Mouse (Mus musculus) layer of hippocampus, adult 18-20 months (tissue): ENCODE data around the gene Setd6. TPM values are rescaled to one million over a fixed set of nuclear protein-coding genes. Genes with fewer than 3 reads are reported as not detected.

Source experiments
- DNase-seq, 2 experiments: peaks; one replicate each; pipeline ENCODE4 v3.0.0; 2022; ENCODE audit warnings: low spot score in 2 of 2
- long read RNA-seq: library from polyadenylated mRNA; stranded (forward); transcript quantifications from one replicate; pipeline ENCODE4 v2.0.0, GENCODE M21; 2021
- total RNA-seq, 2 experiments: library from RNA; stranded (reverse); gene quantifications; 2 replicates each; pipeline ENCODE4 v1.2.3; 2021

The Setd6 gene
- total RNA-seq = 10 to 100 TPM; 17.7 to 22.8 TPM
- long read RNA-seq, transcript Setd6-201 (7 exons, 1,707 nt) = major isoform, 5 of 20 reads
- long read RNA-seq, partial matches to known transcripts = 1 of 20 reads
- long read RNA-seq, other reads (novel, unspliced or antisense) = 14 of 20 reads

GRCm38 (mm10) chr8:95715676-95716531 is at the start of gene Setd6:
Setd6 (plus strand) TSS chr8:95715881.
- peak; percentile 81 to 88 for DNase-seq

DNA sequence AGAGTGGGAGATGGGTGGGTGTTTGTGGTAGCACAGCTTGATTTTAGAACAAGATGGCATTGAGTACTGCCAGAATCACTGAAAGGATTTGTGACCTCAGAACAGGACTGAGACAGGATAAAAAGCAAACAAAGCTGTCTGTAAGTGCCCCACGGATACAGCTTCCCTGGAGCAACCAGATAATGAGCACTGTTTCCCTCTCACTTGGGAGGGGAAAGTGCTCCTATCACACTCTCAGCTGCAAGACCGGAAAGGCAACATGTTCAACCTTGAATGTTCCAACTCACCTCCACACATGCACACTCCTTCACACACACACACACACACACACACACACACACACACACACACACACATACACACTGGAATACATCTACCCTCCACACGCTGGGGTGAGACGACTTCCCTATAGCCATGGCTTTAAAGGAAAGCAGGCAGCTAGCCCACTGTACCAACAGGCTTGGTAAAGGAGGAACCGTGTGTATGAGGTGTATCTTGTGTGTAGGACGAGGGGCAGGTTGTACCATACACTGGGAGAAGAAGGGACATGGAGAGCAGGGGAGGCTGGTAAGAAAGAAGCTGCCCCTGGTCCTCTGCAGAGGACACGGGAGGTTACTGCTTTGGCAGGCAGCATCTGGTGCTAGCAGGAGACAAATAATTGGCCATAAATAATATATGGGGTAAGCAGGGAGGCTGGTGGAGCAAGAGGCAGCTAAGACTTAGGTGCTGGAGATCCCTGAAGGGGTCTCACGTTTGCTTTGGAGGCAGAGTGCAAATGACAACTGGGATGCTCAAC is 47.3 kb upstream of the Setd6 start:
- DNase-seq = no peak

DNA sequence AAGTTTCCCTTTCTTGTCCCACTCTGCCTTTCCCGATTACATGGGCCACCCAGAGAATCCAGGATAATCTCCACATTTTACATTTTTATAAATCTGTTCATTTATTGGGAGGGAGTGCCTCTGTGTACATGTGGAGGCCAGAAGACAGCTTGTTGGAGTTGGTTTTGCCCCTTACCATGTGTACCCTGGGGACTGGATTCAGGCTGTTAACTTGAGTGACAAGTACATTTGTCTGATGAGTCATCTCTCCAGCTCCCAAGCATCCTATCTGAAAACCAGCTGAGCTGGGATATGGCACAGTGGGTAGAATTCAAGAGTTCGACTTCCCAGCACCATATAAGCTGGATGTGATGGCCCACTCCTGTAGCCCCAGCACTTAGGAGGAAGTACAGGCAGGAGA is 45.7 kb upstream of the Setd6 start:
- DNase-seq = no peak

DNA sequence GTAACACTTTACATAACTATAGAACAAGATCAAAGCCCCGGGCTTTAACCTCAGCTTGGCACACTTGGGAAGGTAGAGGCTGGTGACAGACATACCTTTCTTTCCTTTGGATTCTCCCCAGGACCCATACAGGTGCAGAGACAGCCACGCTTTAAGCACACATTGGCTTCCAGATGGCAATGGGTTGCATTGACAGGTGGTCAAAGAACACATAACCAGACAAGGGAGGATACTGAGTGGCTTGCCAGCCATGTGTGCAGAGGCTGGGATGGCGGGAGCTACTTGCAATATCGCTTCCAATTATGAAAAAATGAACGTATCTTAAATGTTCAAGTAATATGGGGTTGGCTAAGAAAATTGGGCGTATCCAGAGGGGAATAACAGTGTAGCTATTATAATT is 43.8 kb upstream of the Setd6 start:
- peak in 1 of 2 experiments; percentile 60 for DNase-seq

GRCm38 (mm10) chr8:95672811-95673210 is 42.9 kb upstream of the Setd6 start:
- DNase-seq = no peak

DNA sequence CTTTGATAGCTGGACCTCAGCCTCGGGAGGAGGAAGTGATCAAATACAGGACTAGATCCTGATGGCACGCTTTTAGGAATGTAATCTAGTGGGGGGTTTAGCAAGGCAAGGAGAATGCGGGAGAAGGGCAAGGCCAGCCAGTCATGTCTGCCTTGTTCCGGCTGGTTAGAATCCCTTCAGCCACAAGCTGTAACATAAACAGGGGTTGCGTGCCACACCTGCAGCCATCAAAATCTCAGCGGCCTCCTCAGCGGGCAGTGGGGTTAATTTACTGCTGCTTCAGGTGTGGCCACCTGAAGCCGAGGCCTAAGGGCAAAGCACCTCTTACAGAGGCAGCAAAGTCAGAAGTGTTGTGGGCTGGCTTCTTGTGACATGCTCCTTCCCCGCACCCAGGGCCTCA is 39.0 kb upstream of the Setd6 start, which contains the start of gene Ndrg4:
Ndrg4 (plus strand) TSS at position 350 of the 400 bp plus-strand sequence.
- DNase-seq = no peak

GRCm38 (mm10) chr8:95677591-95678023 is 38.1 kb upstream of the Setd6 start:
- no peak for DNase-seq

- DNase-seq = peak; percentile 56 to 74
Measured at GRCm38 (mm10) chr8:95678024-95678611, 37.6 kb upstream of the Setd6 start.

DNA sequence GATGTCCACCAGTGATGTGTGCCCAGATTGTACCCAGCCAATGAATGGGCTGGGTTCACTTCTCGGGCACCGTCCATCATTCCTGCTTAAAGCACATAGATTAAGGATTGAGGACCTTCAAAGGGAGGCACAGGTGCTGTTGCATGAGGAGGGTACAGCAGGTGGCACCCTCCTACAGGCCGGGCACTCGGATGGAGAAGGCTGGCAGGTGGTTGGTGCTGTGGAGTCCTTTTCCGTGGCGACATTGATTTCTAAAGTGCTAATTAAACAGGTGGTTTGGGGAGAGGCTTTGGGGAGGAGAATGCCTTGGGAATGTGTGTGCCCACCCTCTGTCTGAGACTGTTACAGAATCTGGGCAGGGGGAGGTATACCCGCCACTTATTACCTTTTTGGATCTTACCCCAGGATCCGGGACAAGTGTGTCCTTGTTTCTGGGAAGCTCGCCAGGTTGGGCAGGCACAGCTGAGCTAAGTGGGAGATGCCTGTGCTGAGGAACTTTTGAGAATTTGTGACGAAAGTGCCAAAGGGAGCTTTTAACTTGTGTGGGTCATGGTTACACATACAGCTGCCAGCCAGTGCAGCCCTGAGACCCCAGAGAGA is 27.5 kb upstream of the Setd6 start:
- DNase-seq = peak in 1 of 2 experiments; percentile 75

GRCm38 (mm10) chr8:95690929-95691541 is 24.6 kb upstream of the Setd6 start:
- no peak for DNase-seq

DNA sequence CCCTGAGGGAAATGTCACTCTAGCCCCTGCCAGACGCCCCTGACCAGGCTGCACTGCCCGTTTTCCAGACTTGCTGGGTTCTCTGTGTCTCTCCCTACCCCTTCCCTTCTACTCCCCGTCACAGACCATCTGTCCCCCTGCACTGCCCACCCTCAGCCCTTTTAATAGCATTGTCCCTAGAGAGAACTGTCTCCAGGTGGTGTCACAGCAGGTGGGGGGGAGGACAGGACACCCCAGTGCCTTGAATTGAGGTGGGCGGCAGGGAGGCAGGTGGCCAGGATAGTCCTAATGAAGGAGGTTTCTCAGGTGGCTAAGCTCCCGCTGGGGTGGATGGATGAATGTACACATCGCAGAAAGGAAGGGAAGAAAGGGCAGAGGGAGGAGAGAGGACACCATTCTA is 21.1 kb upstream of the Setd6 start:
- peak in 1 of 2 experiments; percentile 66 for DNase-seq

- no peak for DNase-seq
Measured at GRCm38 (mm10) chr8:95696661-95697060, 19.0 kb upstream of the Setd6 start.

GRCm38 (mm10) chr8:95697128-95697527 is 18.6 kb upstream of the Setd6 start:
- peak; percentile 87 to 94 for DNase-seq

GRCm38 (mm10) chr8:95698179-95698578 is 17.5 kb upstream of the Setd6 start:
- DNase-seq = no peak

- peak; percentile 82 to 95 for DNase-seq
Measured at GRCm38 (mm10) chr8:95700282-95700681, 15.4 kb upstream of the Setd6 start.

GRCm38 (mm10) chr8:95701809-95702208 is 13.9 kb upstream of the Setd6 start:
- peak in 1 of 2 experiments; percentile 44 for DNase-seq

GRCm38 (mm10) chr8:95702480-95703446 is 12.9 kb upstream of the Setd6 start:
- DNase-seq = peak; percentile 92 to 94

GRCm38 (mm10) chr8:95703461-95704260 is 12.0 kb upstream of the Setd6 start:
- peak; percentile 87 to 90 for DNase-seq
